Mouse (Mus musculus): Measurements from ENCODE around the gene Nhsl2.

- TF ChIP-seq CTCF (IDR thresholded peaks at IDR 0.05; ENCODE audit: low read depth, low read length) (no peak), EP300 (IDR thresholded peaks at IDR 0.05; ENCODE audit: insufficient read depth, low read depth, low read length) (no peak)
Measured at GRCm38 (mm10) chrX:102037506-102037905, 188.3 kb downstream of the Nhsl2 start.
